Mouse (Mus musculus) frontal cortex, postnatal 10 days (tissue): Measurements from ENCODE around the gene 4931422A03Rik.

Source experiments
- DNase-seq, 2 experiments: peaks; one replicate each; pipeline ENCODE4 v3.0.0; 2022; ENCODE audit warnings: low spot score in 2 of 2, mixed read lengths in 1 of 2

4931422A03Rik gene

GRCm38 (mm10) chr2:103936666-103937065 lies 91.5 kb downstream of the 4931422A03Rik start:
- DNase-seq: no peak

- DNase-seq: no peak
Measured at GRCm38 (mm10) chr2:103935691-103936435, 92.3 kb downstream of the 4931422A03Rik start.

- no peak for DNase-seq
Measured at GRCm38 (mm10) chr2:103934670-103935069, 93.5 kb downstream of the 4931422A03Rik start.

GRCm38 (mm10) chr2:103934270-103934669 lies 93.9 kb downstream of the 4931422A03Rik start:
- no peak for DNase-seq

- no peak for DNase-seq
Measured at GRCm38 (mm10) chr2:103932480-103932879, 95.7 kb downstream of the 4931422A03Rik start.

- DNase-seq: no peak
Measured at GRCm38 (mm10) chr2:103932025-103932424, 96.1 kb downstream of the 4931422A03Rik start.

- DNase-seq: no peak
Measured at GRCm38 (mm10) chr2:103931511-103931911, 96.7 kb downstream of the 4931422A03Rik start.

- DNase-seq: no peak
Measured at GRCm38 (mm10) chr2:103930306-103931019, 97.7 kb downstream of the 4931422A03Rik start.

- DNase-seq: no peak
Measured at GRCm38 (mm10) chr2:103927610-103928145, 100.5 kb downstream of the 4931422A03Rik start.

- DNase-seq: no peak
Measured at GRCm38 (mm10) chr2:103926586-103927113, 101.5 kb downstream of the 4931422A03Rik start.

GRCm38 (mm10) chr2:103919488-103919887 lies 108.7 kb downstream of the 4931422A03Rik start:
- DNase-seq: no peak

- no peak for DNase-seq
Measured at GRCm38 (mm10) chr2:103918375-103918774, 109.8 kb downstream of the 4931422A03Rik start.

- DNase-seq: no peak
Measured at GRCm38 (mm10) chr2:103917375-103917774, 110.8 kb downstream of the 4931422A03Rik start.
